ENCODE assay signal across 9 mouse cellular contexts in genomic region chr6:134887711-134888449, GRCm38 (mm10). TPM values are rescaled to one million over a fixed set of nuclear protein-coding genes. Genes with fewer than 3 reads are reported as not detected.
A peak's percentile ranks its signal among the peaks of the same experiment; 100 is the strongest.
DNase-seq lines count a peak whose midpoint lies in the region; ATAC-seq lines count a peak whose summit lies in the region.
"Had no signal": no experiment of that assay in that cellular context is flagged by ENCODE, and none has a peak within 500 bp of the region (broad histone marks: within the 10 kb centered on the region; RNA-seq: fewer than 3 reads in every experiment).

No protein-coding gene starts in this region.

- H3K9ac ChIP-seq in heart, embryonic 12.5 days: no peak overlapping the region
- no peak overlapping the region for H3K9ac ChIP-seq in embryonic facial prominence, embryonic 13.5 days
- H3K9ac ChIP-seq in intestine, embryonic 16.5 days (ENCODE audit: low read depth, low read length): 0 out of 2 replicates have a peak overlapping the region, but pooled peaks have one; percentile 31
- no peak overlapping the region for H3K9ac ChIP-seq in limb, embryonic 13.5 days

- H3K27me3 ChIP-seq in heart, embryonic 12.5 days (replicated peaks): no peaks in the 10 kb centered on the region
- H3K27me3 ChIP-seq in embryonic facial prominence, embryonic 13.5 days: no peaks in the 10 kb centered on the region
- no peaks in the 10 kb centered on the region for H3K27me3 ChIP-seq in intestine, embryonic 16.5 days (replicated peaks; ENCODE audit: control insufficient read depth, insufficient read depth, low read length)
- H3K27me3 ChIP-seq in limb, embryonic 13.5 days: 0 out of 2 replicates have a peak, but pooled peaks cover 6% of the 10 kb centered on the region
- H3K27me3 ChIP-seq: CH12.LX had no signal

- no peaks in the 10 kb centered on the region for H3K9me3 ChIP-seq in heart, embryonic 12.5 days (replicated peaks)
- no peaks in the 10 kb centered on the region for H3K9me3 ChIP-seq in embryonic facial prominence, embryonic 13.5 days
- no peaks in the 10 kb centered on the region for H3K9me3 ChIP-seq in intestine, embryonic 16.5 days (ENCODE audit: control insufficient read depth, low read length)
- H3K9me3 ChIP-seq in limb, embryonic 13.5 days: no peaks in the 10 kb centered on the region

- peak; percentile 51; the same call in 1 of the 2 replicates for ATAC-seq in heart, embryonic 12.5 days (ENCODE audit: insufficient number of reproducible peaks, low FRiP score)
- no peak for ATAC-seq in embryonic facial prominence, embryonic 13.5 days (ENCODE audit: insufficient number of reproducible peaks, insufficient read depth, low FRiP score, low TSS enrichment, low read depth)
- no peak for ATAC-seq in intestine, embryonic 16.5 days
- peak; percentile 54; the same call in 1 of the 2 replicates for ATAC-seq in limb, embryonic 13.5 days (ENCODE audit: low FRiP score, low read depth)

- H3K36me3 ChIP-seq in heart, embryonic 12.5 days: no peaks in the 10 kb centered on the region
- H3K36me3 ChIP-seq in embryonic facial prominence, embryonic 13.5 days: no peaks in the 10 kb centered on the region
- no peaks in the 10 kb centered on the region for H3K36me3 ChIP-seq in intestine, embryonic 16.5 days (ENCODE audit: control insufficient read depth, insufficient read depth, low read length)
- H3K36me3 ChIP-seq in limb, embryonic 13.5 days: no peaks in the 10 kb centered on the region

- WGBS in heart, embryonic 12.5 days: 3% methylated on average over 10 of the region's 10 CpGs
- 1% methylated on average over 10 of the region's 10 CpGs for WGBS in embryonic facial prominence, embryonic 13.5 days
- WGBS in intestine, embryonic 16.5 days: 8% methylated on average over 10 of the region's 10 CpGs
- WGBS in limb, embryonic 13.5 days: 3% methylated on average over 10 of the region's 10 CpGs

- peaks cover 16% of the 10 kb centered on the region for H3K4me1 ChIP-seq in heart, embryonic 12.5 days (replicated peaks)
- H3K4me1 ChIP-seq in embryonic facial prominence, embryonic 13.5 days: peaks cover 12% of the 10 kb centered on the region
- no peaks in the 10 kb centered on the region for H3K4me1 ChIP-seq in intestine, embryonic 16.5 days (ENCODE audit: control insufficient read depth, insufficient read depth, low read length)
- peaks cover 13% of the 10 kb centered on the region for H3K4me1 ChIP-seq in limb, embryonic 13.5 days

- H3K4me3 ChIP-seq in heart, embryonic 12.5 days: peak overlapping the region; percentile 34
- H3K4me3 ChIP-seq in embryonic facial prominence, embryonic 13.5 days: peak overlapping the region; percentile 21; the same call in 1 of the 2 replicates
- peak overlapping the region; percentile 26 for H3K4me3 ChIP-seq in intestine, embryonic 16.5 days (ENCODE audit: low read length)
- H3K4me3 ChIP-seq in limb, embryonic 13.5 days: no peak overlapping the region

- H3K4me2 ChIP-seq in heart, embryonic 12.5 days: peak overlapping the region; percentile 61
- H3K4me2 ChIP-seq in embryonic facial prominence, embryonic 13.5 days: peak overlapping the region; percentile 50
- peak overlapping the region; percentile 34 for H3K4me2 ChIP-seq in intestine, embryonic 16.5 days (ENCODE audit: low read depth, low read length)
- H3K4me2 ChIP-seq in limb, embryonic 13.5 days (replicated peaks): peak overlapping the region; percentile 27

- H3K27ac ChIP-seq in heart, embryonic 12.5 days (ENCODE audit: poor library complexity, severe bottlenecking): no peak overlapping the region
- H3K27ac ChIP-seq in embryonic facial prominence, embryonic 13.5 days: no peak overlapping the region
- 0 out of 2 replicates have a peak overlapping the region, but pooled peaks have one; percentile 6 for H3K27ac ChIP-seq in intestine, embryonic 16.5 days (ENCODE audit: low read length)
- no peak overlapping the region for H3K27ac ChIP-seq in limb, embryonic 13.5 days

- DNase-seq in heart, adult 18-20 months: no peak
- peak; percentile 98 for DNase-seq in ZHBTc4 (ENCODE audit: low read depth, low spot score)
- peak; percentile 82 for DNase-seq in right cerebral cortex, postnatal 25 days
- DNase-seq in urinary bladder, postnatal 4 days (ENCODE audit: low spot score in 2 of 2): no peak

RNA-seq across cellular contexts. Expression of gene Gpr19, which starts 10.5 kb away (rescaled TPM):
- 9.0 and 10.2 TPM in 2 replicates for polyA plus RNA-seq in heart, embryonic 12.5 days (2016; fragmentation: Nextera tagmentation; extraction: Ambion mirVana)
- total RNA-seq in heart, adult 18-20 months (2021): 1 to 10 TPM; 3.9 to 5.0 TPM
- polyA plus RNA-seq in embryonic facial prominence, embryonic 13.5 days (2015; fragmentation: Nextera tagmentation; extraction: Ambion mirVana): 9.1 TPM in 2 replicates
- 8.1 and 9.5 TPM in 2 replicates for polyA plus RNA-seq in intestine, embryonic 16.5 days (2015; fragmentation: Nextera tagmentation; extraction: Ambion mirVana)
- polyA plus RNA-seq in limb, embryonic 13.5 days (2015; fragmentation: Nextera tagmentation; extraction: Ambion mirVana): 7.3 and 8.2 TPM in 2 replicates

RNA-seq across cellular contexts. Expression of gene Cdkn1b, which starts 32.3 kb away (rescaled TPM):
- polyA plus RNA-seq in heart, embryonic 12.5 days (2016; fragmentation: Nextera tagmentation; extraction: Ambion mirVana): 16.8 and 17.4 TPM in 2 replicates
- total RNA-seq in heart, adult 18-20 months (2021): 10 to 100 TPM; 33.8 to 41.5 TPM
- 18.9 and 24.4 TPM in 2 replicates for polyA plus RNA-seq in embryonic facial prominence, embryonic 13.5 days (2015; fragmentation: Nextera tagmentation; extraction: Ambion mirVana)
- 10.6 and 12.4 TPM in 2 replicates for polyA plus RNA-seq in intestine, embryonic 16.5 days (2015; fragmentation: Nextera tagmentation; extraction: Ambion mirVana)
- polyA plus RNA-seq in limb, embryonic 13.5 days (2015; fragmentation: Nextera tagmentation; extraction: Ambion mirVana): 20.4 and 22.3 TPM in 2 replicates

RNA-seq across cellular contexts. Expression of gene Crebl2, which starts 57.9 kb away (rescaled TPM):
- polyA plus RNA-seq in heart, embryonic 12.5 days (2016; fragmentation: Nextera tagmentation; extraction: Ambion mirVana): 1.9 and 2.3 TPM in 2 replicates
- total RNA-seq in heart, adult 18-20 months (2021): 10 to 100 TPM; 13.3 to 15.7 TPM
- polyA plus RNA-seq in embryonic facial prominence, embryonic 13.5 days (2015; fragmentation: Nextera tagmentation; extraction: Ambion mirVana): 3.2 and 3.9 TPM in 2 replicates
- polyA plus RNA-seq in intestine, embryonic 16.5 days (2015; fragmentation: Nextera tagmentation; extraction: Ambion mirVana): 3.3 and 3.6 TPM in 2 replicates
- 2.6 and 3.0 TPM in 2 replicates for polyA plus RNA-seq in limb, embryonic 13.5 days (2015; fragmentation: Nextera tagmentation; extraction: Ambion mirVana)

Comparison
In these comparisons a context has a peak if more than half of its experiments do, and no peak if none do; other contexts are left out.
1. ATAC-seq: peak in heart, embryonic 12.5 days (single experiment) and limb, embryonic 13.5 days (single experiment); none in embryonic facial prominence, embryonic 13.5 days (single experiment) and intestine, embryonic 16.5 days (single experiment).
2. DNase-seq: peak in ZHBTc4 (single experiment) and right cerebral cortex, postnatal 25 days (single experiment); none in heart, adult 18-20 months (0 of 2) and urinary bladder, postnatal 4 days (0 of 2).
3. Peak in every context shown above with its lines, with median percentiles within 50 percentile points of each other: H3K4me2 ChIP-seq.